Mouse (Mus musculus) ovary, postnatal 36 days (tissue): ENCODE data around the gene Syne1.

Experiments used
- DNase-seq: peaks from one replicate; pipeline ENCODE4 v3.0.0; 2022; ENCODE audit warnings: low spot score, mixed read lengths

Syne1 gene

GRCm38 (mm10) chr10:5139932-5140264, 411.4 kb downstream of the Syne1 start:
- no peak for DNase-seq

DNA sequence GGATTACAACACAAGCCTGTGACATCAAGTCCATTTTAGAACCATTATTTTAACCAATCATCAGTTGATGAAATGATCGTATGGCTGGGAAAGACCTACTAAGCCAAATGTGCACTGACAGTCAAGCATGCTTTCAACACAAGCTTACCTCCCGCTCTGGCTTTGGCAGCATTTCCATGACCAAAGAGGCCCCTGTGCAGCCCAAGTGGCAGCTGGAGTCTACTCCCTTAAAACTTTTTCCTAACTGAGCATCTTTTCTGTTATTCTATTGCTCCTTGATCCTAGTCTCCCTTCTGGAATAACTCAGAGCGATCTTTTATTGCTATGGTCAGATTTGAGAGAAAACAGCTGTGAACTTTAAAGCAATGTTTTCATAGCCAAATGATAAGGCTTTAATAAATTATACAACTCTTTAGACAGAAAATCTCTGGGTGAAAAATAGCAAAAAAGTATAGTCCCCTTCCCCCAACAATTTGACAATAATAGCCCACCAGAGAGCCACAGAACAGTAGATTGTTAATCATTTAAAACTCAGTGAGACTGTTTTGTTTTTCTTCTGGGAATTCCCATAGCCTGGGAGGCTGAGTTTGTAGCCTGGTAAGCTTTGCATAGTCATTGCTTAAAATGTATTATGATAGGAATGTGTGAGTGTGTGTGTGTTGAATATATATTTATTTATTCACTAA, 411.9 kb downstream of the Syne1 start:
- no peak for DNase-seq

DNA sequence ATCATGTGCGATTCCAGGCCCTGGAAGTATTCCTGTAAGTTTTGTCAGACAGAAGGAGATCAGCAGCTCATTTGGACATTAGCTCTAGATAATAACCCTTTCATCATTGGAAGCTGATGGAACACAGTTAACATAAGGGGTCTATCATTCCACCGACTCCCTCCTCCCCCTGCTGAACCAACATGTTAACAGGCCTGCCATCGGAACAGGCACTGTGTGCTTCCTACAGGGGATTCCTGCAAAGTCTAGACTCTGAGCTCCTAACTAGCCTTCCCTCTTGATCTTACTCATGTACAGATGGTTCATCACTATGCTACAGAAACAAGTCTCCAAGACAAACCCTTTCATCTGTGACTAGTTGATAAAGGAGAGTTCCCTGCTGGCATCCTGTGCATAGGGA, 419.2 kb downstream of the Syne1 start:
- DNase-seq = no peak

DNA sequence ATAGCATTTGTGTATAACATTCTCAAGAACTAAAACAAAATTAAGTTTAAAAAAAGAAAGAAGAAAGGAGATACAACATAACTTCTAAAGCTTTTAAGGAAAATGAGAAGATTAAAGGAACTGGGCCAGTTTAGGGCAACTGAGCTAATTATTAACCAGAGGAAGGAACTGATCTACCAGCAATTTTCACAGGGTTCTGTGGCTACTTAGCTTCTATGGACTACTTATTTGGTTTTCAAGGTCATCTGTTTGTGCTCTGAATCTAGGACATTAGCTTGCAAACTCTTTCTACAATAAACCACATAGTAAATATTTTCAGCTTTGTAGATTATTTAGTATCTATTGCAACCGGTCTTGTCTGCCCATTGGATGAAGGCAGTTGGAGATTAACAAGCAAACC, 420.8 kb downstream of the Syne1 start:
- no peak for DNase-seq

GRCm38 (mm10) chr10:5124757-5125156, 426.5 kb downstream of the Syne1 start:
- no peak for DNase-seq

- DNase-seq = no peak
These were observed 434.6 kb downstream of the Syne1 start for GRCm38 (mm10) chr10:5116720-5117119.

- DNase-seq = no peak
These were observed 435.1 kb downstream of the Syne1 start for GRCm38 (mm10) chr10:5116155-5116554.

GRCm38 (mm10) chr10:5110773-5111172, 440.5 kb downstream of the Syne1 start:
- DNase-seq = no peak

DNA sequence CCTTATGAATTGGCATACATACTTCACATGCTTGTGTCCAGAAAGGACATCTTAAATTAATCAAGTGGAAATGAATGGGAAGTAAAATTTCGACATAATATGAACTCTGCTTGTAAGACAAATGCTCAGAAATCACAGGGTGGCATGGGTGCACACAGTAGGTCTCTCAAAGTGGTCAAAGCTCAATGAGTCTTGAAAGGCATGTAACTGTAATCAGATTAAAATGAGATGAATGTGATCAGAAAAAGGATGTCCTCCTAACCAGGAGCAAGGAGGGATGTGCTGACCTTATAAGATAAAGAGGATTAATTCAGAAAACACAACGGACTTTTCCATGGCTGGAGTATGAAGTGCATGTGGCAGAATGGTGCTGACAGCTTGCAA, 453.5 kb downstream of the Syne1 start:
- no peak for DNase-seq

DNA sequence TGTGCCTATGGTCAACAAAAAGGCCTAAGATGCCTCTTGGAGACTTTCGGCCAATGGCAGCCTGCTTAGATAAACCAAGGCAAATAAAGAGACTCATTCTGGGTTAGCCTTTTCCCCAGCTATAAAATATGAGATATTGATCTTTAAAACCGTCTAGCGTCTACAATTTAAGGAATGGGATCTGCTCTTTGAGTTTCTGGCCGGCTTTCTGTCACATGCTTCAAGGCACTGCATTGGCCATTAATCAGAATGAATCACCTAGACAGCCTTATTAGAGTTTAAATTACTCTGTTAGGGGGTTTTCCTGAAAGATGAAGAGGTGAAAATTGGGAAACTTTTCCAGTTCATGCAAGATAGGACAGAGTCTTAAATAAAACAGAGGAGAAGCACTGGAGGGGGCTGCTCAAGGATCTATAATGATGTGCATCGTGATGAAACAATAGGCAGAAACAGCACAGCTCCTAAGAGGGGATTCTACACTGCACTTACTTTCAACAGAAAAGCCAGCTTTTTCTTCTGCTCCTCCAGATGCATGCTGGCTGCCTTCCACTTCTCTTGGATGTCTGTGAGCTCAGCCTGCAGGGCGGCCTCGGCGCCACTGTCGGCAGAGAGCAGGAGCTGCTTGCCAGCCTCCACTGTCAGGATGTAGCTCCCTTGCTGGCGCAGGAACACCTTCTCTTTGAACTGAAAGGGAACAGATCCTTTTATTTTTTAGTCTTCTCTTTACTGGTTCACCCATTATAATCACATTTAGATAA, 454.1 kb downstream of the Syne1 start:
- peak; percentile 32 for DNase-seq

- DNase-seq = no peak
These were observed 462.1 kb downstream of the Syne1 start for GRCm38 (mm10) chr10:5089133-5089532.

DNA sequence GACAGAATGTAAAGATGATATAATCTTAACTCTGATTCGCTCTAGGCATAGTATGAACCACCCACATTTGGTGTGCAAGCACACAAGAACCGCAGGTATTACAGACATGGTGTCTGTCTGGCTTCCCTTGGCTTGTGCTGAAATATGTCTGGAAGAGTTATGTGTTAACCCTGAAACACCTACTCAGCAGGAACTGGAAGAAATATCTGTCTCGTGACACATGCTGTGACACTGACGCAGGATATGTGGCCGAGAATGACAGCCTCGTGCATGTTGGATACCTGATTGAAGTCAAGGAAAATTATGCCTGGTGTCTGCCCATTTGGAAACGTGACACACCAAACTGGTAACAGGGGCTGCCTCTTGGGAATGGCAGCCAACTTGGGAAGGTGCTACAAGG, 463.9 kb downstream of the Syne1 start:
- no peak for DNase-seq

DNA sequence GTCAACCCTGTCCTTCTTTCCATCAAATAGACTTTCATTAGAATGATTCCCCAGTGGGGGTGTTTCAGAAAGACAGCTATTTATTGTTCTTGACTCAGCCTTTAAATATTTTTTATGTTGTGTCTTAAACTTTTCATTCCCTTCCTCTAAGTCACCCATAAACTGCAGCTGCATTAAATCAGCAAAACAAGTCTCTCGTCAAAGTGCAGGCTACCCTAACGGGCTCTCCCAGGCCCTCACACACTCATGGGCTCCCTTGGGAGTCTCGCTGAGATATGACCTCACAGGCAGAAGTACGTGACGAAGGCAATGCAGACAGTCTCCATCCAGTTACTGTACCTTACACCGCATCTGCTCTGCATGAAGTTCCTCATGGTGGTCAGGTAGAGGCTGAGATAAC, 465.0 kb downstream of the Syne1 start:
- DNase-seq = no peak

GRCm38 (mm10) chr10:5085792-5086191, 465.5 kb downstream of the Syne1 start:
- DNase-seq = no peak

GRCm38 (mm10) chr10:5083716-5084115, 467.6 kb downstream of the Syne1 start:
- no peak for DNase-seq

DNA sequence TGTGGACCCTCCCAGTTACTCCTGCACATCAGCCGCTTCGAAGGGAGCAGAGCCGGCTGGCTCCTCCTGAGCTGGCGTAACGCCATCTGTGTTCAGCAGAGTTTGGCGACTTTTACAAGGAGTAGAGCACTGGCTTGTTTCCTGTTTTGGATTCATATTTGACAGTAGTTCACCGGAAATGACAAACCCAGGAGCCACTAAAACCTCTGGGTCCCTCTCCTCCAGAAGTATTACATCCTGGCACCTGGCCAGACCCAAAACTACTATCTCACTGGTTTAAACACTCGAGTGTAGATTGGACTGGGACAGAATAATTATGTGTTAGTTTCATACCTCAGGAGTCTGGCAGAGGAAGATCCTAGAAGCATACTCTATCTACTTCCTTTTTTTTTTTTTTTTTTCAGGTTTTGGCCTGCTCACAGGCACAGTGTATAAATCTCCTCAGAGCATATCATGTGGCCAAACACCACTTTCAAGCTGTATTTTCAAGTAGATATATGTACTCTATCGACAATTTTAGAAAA, 471.3 kb downstream of the Syne1 start:
- DNase-seq = peak; percentile 36

DNA sequence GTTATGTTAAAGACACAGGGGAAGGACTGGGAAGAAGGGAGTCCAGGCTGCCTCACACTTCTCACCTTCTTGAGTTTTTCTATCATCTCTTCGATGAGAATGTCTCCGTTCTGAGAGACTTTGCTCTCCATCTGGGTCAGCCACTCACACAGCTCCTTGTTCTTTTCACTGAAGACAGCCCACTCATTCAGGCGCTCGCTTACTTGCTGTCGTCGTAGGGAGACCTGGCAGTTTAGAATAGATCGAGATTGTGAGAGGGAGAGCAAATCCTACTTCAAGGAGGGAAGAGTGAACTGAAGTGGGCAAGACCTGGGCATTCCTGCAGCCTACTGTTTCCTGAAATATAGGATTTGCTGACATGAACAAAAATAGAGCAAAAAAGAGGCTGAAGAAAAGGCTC, 475.6 kb downstream of the Syne1 start:
- DNase-seq = no peak

DNA sequence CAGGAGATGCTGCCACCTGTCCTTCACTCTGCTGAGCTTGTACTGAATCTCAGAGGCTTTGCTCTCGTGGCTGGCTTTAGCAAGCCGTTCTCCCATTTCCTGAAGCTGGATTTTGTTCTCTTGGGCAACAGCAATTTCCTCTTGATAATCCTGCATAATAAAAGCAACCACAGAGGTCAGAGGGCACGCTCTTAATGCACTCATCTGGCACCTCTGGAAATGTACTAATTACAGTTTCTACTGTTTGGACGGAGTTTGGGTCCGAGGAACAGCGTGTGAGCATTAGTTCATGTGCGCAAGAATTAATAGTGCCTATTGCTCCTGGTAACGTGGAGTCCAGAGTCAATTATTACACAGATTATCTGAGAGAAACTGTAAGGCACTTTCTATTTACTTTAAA, 479.2 kb downstream of the Syne1 start:
- no peak for DNase-seq

DNA sequence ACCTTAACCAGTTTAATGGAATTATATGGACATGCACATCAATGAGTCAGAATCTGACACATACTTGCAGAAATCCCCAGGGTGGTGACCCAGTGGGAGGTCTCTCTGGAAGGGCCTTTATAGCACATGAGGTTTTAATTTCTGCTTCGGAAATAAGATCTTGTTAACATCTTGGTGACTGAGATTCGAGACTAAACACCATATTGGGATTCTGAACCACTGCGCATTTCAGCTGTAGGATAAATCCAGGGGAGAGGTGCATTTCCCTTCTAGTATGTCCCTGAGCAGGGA, 480.4 kb downstream of the Syne1 start:
- no peak for DNase-seq

- no peak for DNase-seq
These were observed 480.9 kb downstream of the Syne1 start for GRCm38 (mm10) chr10:5070168-5070940.

DNA sequence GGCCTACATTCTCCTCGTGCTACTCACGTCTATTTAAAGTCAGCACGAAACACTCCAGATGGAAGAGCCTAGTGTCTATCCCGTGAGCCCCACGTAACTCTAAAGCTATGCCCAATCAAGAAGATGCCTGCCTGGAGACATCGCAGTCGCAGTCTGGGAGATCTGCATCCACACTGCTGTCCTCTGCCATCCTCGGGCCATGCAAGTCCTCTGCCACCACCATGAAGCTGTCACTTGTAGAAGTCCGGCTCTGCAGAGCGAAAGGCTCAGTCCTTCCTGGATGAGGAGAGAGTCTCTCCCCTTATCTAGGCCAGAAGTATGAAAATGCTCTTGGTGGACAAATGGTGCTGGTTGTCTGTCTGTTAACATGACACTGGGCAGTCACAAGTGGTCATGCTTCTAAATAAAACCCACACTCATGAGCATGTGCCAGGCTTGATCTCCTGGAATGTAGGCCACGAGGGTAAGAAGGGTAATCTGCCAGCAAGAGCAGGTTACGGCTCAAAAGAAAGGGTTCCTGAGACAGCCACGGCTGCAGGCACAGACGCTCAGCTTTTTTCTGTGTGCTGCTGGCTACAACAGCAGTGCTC, 482.5 kb downstream of the Syne1 start, which contains the start of gene Gm10097:
TSS of gene Gm10097 (plus strand) at position 517 of the 590 bp plus-strand sequence.
- DNase-seq = no peak

- no peak for DNase-seq
These were observed 484.2 kb downstream of the Syne1 start for GRCm38 (mm10) chr10:5067113-5067512.

DNA sequence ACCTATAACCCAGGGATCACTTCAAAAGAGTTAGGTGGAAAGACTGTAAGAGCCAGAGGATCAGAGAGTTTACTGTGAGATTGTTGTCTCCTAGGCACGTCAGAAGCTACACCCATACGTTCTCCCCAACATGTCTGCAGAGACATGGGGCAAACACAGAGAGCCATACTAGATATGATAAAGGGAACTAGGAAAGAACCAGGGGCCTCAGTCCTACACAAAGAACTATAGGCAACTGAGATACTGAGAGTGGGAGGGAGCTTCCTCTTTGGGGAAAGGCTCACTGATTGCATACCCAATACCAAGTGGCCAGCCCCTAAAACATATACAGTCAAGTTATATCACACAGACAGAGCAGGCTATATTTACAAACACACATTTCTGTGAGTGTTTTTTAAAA, 491.3 kb downstream of the Syne1 start:
- DNase-seq = no peak
